Mouse (Mus musculus): ENCODE data around the gene Try4. TPM values are rescaled to one million over a fixed set of nuclear protein-coding genes. Genes with fewer than 3 reads are reported as not detected.
"Not testable (repeated sequence)": the region's sequence is repeated elsewhere in the genome, so short reads cannot be mapped to it uniquely, and the experiment has no call there.

The Try4 gene
- total and polyA plus RNA-seq, 3 experiments, result 0.29 TPM; not detected in 2

GRCm38 (mm10) chr6:41298255-41298654, 3.8 kb upstream of the Try4 start:
- TF ChIP-seq CTCF (IDR thresholded peaks at IDR 0.05), result no peak
- no peak for TF ChIP-seq POLR2A (IDR thresholded peaks at IDR 0.05; ENCODE audit: insufficient read depth, low read depth, low read length)
- TF ChIP-seq EP300 (IDR thresholded peaks at IDR 0.05; ENCODE audit: insufficient read depth, low read depth, low read length), result no peak
- Histone ChIP-seq H3K27ac (no peak overlapping the region), H3K4me1 (ENCODE audit: control insufficient read depth, insufficient read depth, low read length) (no peaks in the 10 kb centered on the region), H3K4me3 (no peak overlapping the region), H3K27me3 (ENCODE audit: control insufficient read depth, insufficient read depth, low read length) (no peaks in the 10 kb centered on the region), H3K9ac (ENCODE audit: low read depth, low read length) (no peak overlapping the region), H3K36me3 (ENCODE audit: control insufficient read depth, insufficient read depth, low read length) (no peaks in the 10 kb centered on the region), H3K79me2 (replicated peaks; ENCODE audit: control insufficient read depth, insufficient read depth, low read length) (no peaks in the 10 kb centered on the region)
- WGBS, result 13% methylated on average over 1 of the region's 1 CpGs
- DNase-seq, result no peak
- intact Hi-C loops (cut with DNase I), result no loop called here

DNA sequence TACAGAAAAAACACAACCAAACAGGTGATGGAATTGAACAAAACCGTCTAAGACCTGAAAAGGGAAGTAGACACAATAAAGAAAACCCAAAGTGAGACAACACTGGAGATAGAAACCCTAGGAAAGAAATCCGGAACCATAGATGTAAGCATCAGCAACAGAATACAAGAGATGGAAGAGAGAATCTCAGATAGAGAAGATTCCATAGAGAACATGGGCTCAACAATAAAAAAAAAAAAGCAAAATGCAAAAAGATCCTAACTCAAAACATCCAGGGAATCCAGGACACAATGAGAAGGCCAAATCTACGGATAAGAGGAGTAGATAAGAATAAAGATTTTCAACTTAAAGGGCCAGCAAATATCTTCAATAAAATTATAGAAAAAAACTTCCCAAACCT, 14.7 kb downstream of the Try4 start, which contains the start of gene Try5:
Try5 (minus strand) TSS at position 101 of the 400 bp plus-strand sequence.
- H3K9ac ChIP-seq (ENCODE audit: low read depth, low read length); H3K27me3 ChIP-seq (ENCODE audit: control insufficient read depth, insufficient read depth, low read length); H3K4me3 ChIP-seq; H3K27ac ChIP-seq; H3K4me1 ChIP-seq (ENCODE audit: control insufficient read depth, insufficient read depth, low read length); H3K36me3 ChIP-seq (ENCODE audit: control insufficient read depth, insufficient read depth, low read length); intact Hi-C loops (cut with DNase I); H3K79me2 ChIP-seq (replicated peaks; ENCODE audit: control insufficient read depth, insufficient read depth, low read length); DNase-seq: not testable (repeated sequence)
- 43% methylated on average over 3 of the region's 3 CpGs for WGBS

DNA sequence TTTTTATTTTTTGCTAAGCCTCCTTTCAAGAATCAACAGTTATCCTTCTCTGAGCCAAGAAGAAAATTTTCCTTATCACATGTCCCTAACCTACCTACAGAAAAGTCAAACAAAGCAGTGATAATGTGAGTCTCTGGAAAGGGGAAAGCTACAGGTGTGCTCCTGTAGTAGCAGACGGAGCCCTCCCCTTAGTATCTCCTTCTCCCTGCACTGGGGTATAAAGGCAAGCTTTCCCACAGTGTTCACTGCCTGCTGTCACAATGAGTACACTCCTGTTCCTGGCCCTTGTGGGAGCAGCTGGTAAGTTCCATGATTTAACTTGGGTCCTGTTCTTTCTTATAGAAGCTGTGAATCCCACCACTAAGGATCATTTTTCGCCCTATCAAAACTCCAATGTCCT, 51.9 kb downstream of the Try4 start, which contains the start of gene Try10:
Try10 (plus strand) TSS at position 174 of the 400 bp plus-strand sequence.
- H3K36me3 ChIP-seq (ENCODE audit: control insufficient read depth, insufficient read depth, low read length), result no peaks in the 10 kb centered on the region
- H3K4me1 ChIP-seq (ENCODE audit: control insufficient read depth, insufficient read depth, low read length), result no peaks in the 10 kb centered on the region
- intact Hi-C loops (cut with DNase I), result no loop called here
- no peak for TF ChIP-seq CTCF (IDR thresholded peaks at IDR 0.05)
- TF ChIP-seq POLR2A (IDR thresholded peaks at IDR 0.05; ENCODE audit: insufficient read depth, low read depth, low read length), result no peak
- TF ChIP-seq EP300 (IDR thresholded peaks at IDR 0.05; ENCODE audit: insufficient read depth, low read depth, low read length), result no peak
- H3K4me3 ChIP-seq, result no peak within 1 kb of the TSS
- 69% methylated on average over 2 of the region's 2 CpGs for WGBS
- DNase-seq, result no peak
- no peak within 1 kb of the TSS for H3K9ac ChIP-seq (ENCODE audit: low read depth, low read length)
- H3K27ac ChIP-seq, result no peak within 1 kb of the TSS
- no peaks in the 10 kb centered on the region for H3K27me3 ChIP-seq (ENCODE audit: control insufficient read depth, insufficient read depth, low read length)
- H3K79me2 ChIP-seq (replicated peaks; ENCODE audit: control insufficient read depth, insufficient read depth, low read length), result no peaks in the 10 kb centered on the region

Other genes with a start within 250 kb of the Try4 start
- not detected for gene Try5, start 14.6 kb downstream of the Try4 start, total RNA-seq (2021)
- 0.41 TPM in 1 of 2 replicates, not detected in the other for gene Try5, start 14.6 kb downstream of the Try4 start, polyA plus RNA-seq (2012; rRNA removed)
- not detected for gene Try10, start 51.8 kb downstream of the Try4 start, total RNA-seq (2021)
- not detected in 2 replicates for gene Try10, start 51.8 kb downstream of the Try4 start, polyA plus RNA-seq (2012; rRNA removed)
- gene Prss3, start 75.4 kb downstream of the Try4 start, total RNA-seq (2021), result not detected
- not detected in 2 replicates for gene Prss3, start 75.4 kb downstream of the Try4 start, polyA plus RNA-seq (2012; rRNA removed)
- gene Gm5771, start 90.1 kb downstream of the Try4 start, total RNA-seq (2021), result not detected
- not detected in 2 replicates for gene Gm5771, start 90.1 kb downstream of the Try4 start, polyA plus RNA-seq (2012; rRNA removed)
- gene Gm10334, start 143.9 kb downstream of the Try4 start, total RNA-seq (2021), result not detected
- gene Gm10334, start 143.9 kb downstream of the Try4 start, polyA plus RNA-seq (2012; rRNA removed), result not detected in 2 replicates
- gene Prss1, start 156.7 kb downstream of the Try4 start, total RNA-seq (2021), result not detected
- not detected in 2 replicates for gene Prss1, start 156.7 kb downstream of the Try4 start, polyA plus RNA-seq (2012; rRNA removed)
- not detected for gene Prss2, start 219.5 kb downstream of the Try4 start, total RNA-seq (2021)
- gene Prss2, start 219.5 kb downstream of the Try4 start, polyA plus RNA-seq (2012; rRNA removed), result 0.67 TPM in 1 of 2 replicates, not detected in the other